Mouse (Mus musculus) testis, adult 2 months (tissue): ENCODE data around the gene Irx5. TPM values are rescaled to one million over a fixed set of nuclear protein-coding genes. Genes with fewer than 3 reads are reported as not detected.

ENCODE experiments used
- H3K27ac ChIP-seq: fragments of 200-500 bp; 2 replicates; pipeline ENCODE4 v1.5.1; 2012; ENCODE audit warnings: low read depth, low read length; ENCODE audit not compliant: control insufficient read depth, insufficient read depth
- H3K27me3 ChIP-seq: fragments of 200-500 bp; 2 replicates; pipeline ENCODE4 v1.6.1; 2012; ENCODE audit warnings: mild to moderate bottlenecking, low read length, moderate library complexity; ENCODE audit not compliant: control insufficient read depth, insufficient read depth
- H3K36me3 ChIP-seq: fragments of 200-500 bp; 2 replicates; pipeline ENCODE4 v1.6.1; 2012; ENCODE audit warnings: mild to moderate bottlenecking, low read length; ENCODE audit not compliant: control insufficient read depth, insufficient read depth
- H3K4me1 ChIP-seq: fragments of 200-500 bp; 2 replicates; pipeline ENCODE4 v1.6.1; 2012; ENCODE audit warnings: low read length; ENCODE audit not compliant: control insufficient read depth, insufficient read depth
- H3K4me3 ChIP-seq: fragments of 200-500 bp; 2 replicates; pipeline ENCODE4 v1.5.1; 2012; ENCODE audit warnings: low read depth, mild to moderate bottlenecking, low read length, moderate library complexity, mixed read lengths; ENCODE audit not compliant: control insufficient read depth
- CTCF ChIP-seq: fragments of 200-500 bp; IDR thresholded peaks from 2 replicates; pipeline ENCODE4 v1.5.1; 2012; ENCODE audit warnings: low read depth, mild to moderate bottlenecking, inconsistent platforms, low read length, moderate library complexity; ENCODE audit not compliant: control insufficient read depth, insufficient read depth, insufficient replicate concordance
- POLR2A ChIP-seq: fragments of 200-500 bp; IDR thresholded peaks from 2 replicates; pipeline ENCODE4 v1.6.1; 2012; ENCODE audit warnings: low read depth, mild to moderate bottlenecking, inconsistent platforms, low read length, moderate library complexity; ENCODE audit not compliant: control insufficient read depth
- polyA plus RNA-seq: library from polyadenylated mRNA; depleted of rRNA; stranded (reverse); fragments of >200 nt; gene quantifications from 2 replicates; pipeline ENCODE4 v1.2.3, GENCODE M21; 2012

Gene Irx5
- polyA plus RNA-seq, 1 experiment, result 7.5 TPM

DNA sequence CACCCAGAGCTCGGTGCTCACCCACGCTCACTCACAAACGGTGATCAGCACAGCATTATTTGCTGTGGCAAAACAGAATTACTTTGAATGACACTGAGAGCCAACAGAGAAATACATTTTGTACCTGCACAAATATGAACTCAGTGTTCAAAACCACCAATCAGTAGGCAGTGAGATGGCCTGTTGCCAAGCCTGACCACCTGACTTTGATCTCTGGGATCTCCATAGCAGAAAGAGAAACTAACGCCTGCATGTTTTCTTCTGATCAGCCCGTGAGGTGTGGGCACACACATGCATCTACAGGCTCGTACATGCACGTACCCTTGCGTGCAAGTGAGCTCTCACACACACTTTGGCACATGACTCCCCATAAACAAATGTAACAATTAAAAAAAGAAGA is 24.0 kb upstream of the Irx5 start:
- Histone ChIP-seq H3K27ac (no peak overlapping the region), H3K4me3 (no peak overlapping the region), H3K36me3 (no peaks in the 10 kb centered on the region), H3K4me1 (no peaks in the 10 kb centered on the region), H3K27me3 (no peaks in the 10 kb centered on the region)
- TF ChIP-seq POLR2A (no peak), CTCF (no peak)

GRCm38 (mm10) chr8:92335079-92335478 is 22.3 kb upstream of the Irx5 start:
- H3K27ac ChIP-seq, result no peak overlapping the region
- TF ChIP-seq POLR2A, result no peak
- TF ChIP-seq CTCF, result no peak
- no peak overlapping the region for H3K4me3 ChIP-seq
- H3K36me3 ChIP-seq, result no peaks in the 10 kb centered on the region; the same call in 1 of the 2 replicates
- H3K27me3 ChIP-seq, result no peaks in the 10 kb centered on the region
- no peaks in the 10 kb centered on the region for H3K4me1 ChIP-seq

DNA sequence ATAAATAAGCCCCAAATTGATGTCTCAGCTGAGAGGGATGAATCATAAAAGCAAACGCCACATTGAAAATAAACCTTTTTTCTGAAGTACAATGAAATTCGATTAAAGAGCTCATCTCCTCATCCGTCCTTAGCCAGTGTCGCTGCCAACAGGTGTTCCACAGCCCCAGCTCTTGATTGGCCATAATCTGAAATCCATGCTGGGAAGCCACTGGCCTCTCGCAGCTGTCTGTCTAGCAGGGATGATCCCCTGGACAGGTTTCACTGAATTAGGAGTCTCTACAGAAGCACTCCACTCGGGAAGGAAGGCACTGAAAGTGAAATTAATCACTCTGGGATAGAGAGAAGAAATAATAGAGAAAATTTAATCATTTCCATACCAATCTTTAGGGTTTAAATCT is 21.4 kb upstream of the Irx5 start:
- TF ChIP-seq POLR2A (no peak), CTCF (no peak)
- H3K4me3 ChIP-seq, result no peak overlapping the region
- no peaks in the 10 kb centered on the region for H3K27me3 ChIP-seq
- no peaks in the 10 kb centered on the region; the same call in 1 of the 2 replicates for H3K36me3 ChIP-seq
- H3K4me1 ChIP-seq, result no peaks in the 10 kb centered on the region
- H3K27ac ChIP-seq, result no peak overlapping the region

- no peak overlapping the region for H3K27ac ChIP-seq
- TF ChIP-seq CTCF (no peak), POLR2A (no peak)
- no peaks in the 10 kb centered on the region for H3K27me3 ChIP-seq
- H3K4me3 ChIP-seq, result no peak overlapping the region
- peaks cover 1% of the 10 kb centered on the region for H3K36me3 ChIP-seq
- H3K4me1 ChIP-seq, result no peaks in the 10 kb centered on the region
Observed at GRCm38 (mm10) chr8:92343544-92343943, 13.9 kb upstream of the Irx5 start.

- H3K27me3 ChIP-seq, result no peaks in the 10 kb centered on the region; the same call in 1 of the 2 replicates
- no peaks in the 10 kb centered on the region for H3K4me1 ChIP-seq
- H3K36me3 ChIP-seq, result no peaks in the 10 kb centered on the region; the same call in 1 of the 2 replicates
- TF ChIP-seq CTCF, result no peak
- TF ChIP-seq POLR2A, result no peak
- H3K27ac ChIP-seq, result no peak overlapping the region
- H3K4me3 ChIP-seq, result no peak overlapping the region
Observed at GRCm38 (mm10) chr8:92349898-92350486, 7.4 kb upstream of the Irx5 start.

DNA sequence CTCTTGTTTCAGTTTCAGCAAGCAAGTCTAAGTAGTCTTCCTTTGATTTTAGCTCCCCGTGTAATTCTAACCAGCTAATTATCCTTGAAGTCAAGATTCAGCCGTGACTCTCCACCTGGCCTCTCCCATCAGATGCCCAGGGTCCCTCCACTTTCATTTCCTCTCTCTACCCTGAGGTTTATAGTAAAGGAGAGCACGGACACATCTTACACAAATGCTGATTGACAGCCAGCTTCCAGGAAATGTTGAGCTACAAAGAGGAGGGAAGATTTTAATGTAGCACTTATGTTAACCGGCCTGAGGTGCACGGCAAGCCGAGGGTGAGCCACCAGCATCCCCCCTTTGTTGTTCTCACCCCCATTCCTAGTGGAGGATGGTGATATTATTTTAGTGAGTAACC is 4.0 kb upstream of the Irx5 start:
- no peaks in the 10 kb centered on the region; the same call in 1 of the 2 replicates for H3K36me3 ChIP-seq
- TF ChIP-seq CTCF (no peak), POLR2A (no peak)
- no peak overlapping the region for H3K27ac ChIP-seq
- H3K4me3 ChIP-seq, result peak overlapping the region; percentile 49; the same call in 1 of the 2 replicates
- no peaks in the 10 kb centered on the region; the same call in none of the 2 replicates for H3K27me3 ChIP-seq
- peaks cover 15% of the 10 kb centered on the region for H3K4me1 ChIP-seq

GRCm38 (mm10) chr8:92354536-92355482 is 2.6 kb upstream of the Irx5 start:
- Histone ChIP-seq H3K27ac (no peak overlapping the region), H3K4me3 (peak overlapping the region; percentile 91), H3K4me1 (peaks cover 22% of the 10 kb centered on the region)

More at GRCm38 (mm10) chr8:92354536-92355482, 2.6 kb upstream of the Irx5 start:
- Histone ChIP-seq H3K27me3 (no peaks in the 10 kb centered on the region; the same call in none of the 2 replicates), H3K36me3 (no peaks in the 10 kb centered on the region; the same call in 1 of the 2 replicates)
- TF ChIP-seq POLR2A (no peak), CTCF (no peak)
